In the genomic region with DNA sequence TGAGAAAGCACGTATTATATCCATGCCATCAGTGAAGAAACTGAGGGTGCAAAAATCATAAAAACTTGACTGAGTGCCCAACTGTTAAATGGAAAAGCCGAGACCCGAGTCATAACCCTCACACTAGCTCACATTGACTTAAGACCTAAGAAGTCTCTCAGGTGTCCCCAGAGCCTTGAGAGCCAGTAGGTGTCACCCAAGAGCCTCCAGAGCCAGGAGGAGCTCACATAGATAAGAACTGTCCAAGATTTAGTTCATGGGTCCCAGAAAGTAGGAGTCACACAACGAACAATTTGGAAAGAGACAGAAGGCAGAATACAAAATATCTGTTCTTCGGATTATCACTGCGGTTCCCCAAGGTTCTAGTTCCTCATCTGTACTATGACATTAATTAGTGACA, we compare ENCODE assay signal across 8 mouse cellular contexts. TPM values are rescaled to one million over a fixed set of nuclear protein-coding genes. Genes with fewer than 3 reads are reported as not detected.
DNase-seq lines count a peak whose midpoint lies in the region; ATAC-seq and TF ChIP-seq lines count a peak whose summit lies in the region.

No protein-coding gene starts in this region.

- TF ChIP-seq EP300 in heart, postnatal 0 days (IDR thresholded peaks at IDR 0.05; ENCODE audit: low read depth) = no peak

- no peak overlapping the region for H3K9ac ChIP-seq in heart, postnatal 0 days (replicated peaks; ENCODE audit: low read depth, low read length)
- H3K9ac ChIP-seq in forebrain, embryonic 12.5 days = no peak overlapping the region

- peak; percentile 54 for TF ChIP-seq CTCF in heart, postnatal 0 days (IDR thresholded peaks at IDR 0.05; ENCODE audit: low read depth)
- no peak for TF ChIP-seq CTCF in thymus, adult 2 months (IDR thresholded peaks at IDR 0.05; ENCODE audit: borderline replicate concordance, control insufficient read depth, extremely low read depth, insufficient read depth, low read length, poor library complexity)
- TF ChIP-seq CTCF in cerebellum, adult 2 months (IDR thresholded peaks at IDR 0.05; ENCODE audit: borderline replicate concordance, insufficient read depth, low read depth, low read length) = peak; percentile 88

- H3K4me3 ChIP-seq in heart, postnatal 0 days (ENCODE audit: low read depth, low read length) = no peak overlapping the region
- H3K4me3 ChIP-seq in thymus, adult 2 months (ENCODE audit: control insufficient read depth, insufficient read depth, low read length) = no peak overlapping the region
- no peak overlapping the region for H3K4me3 ChIP-seq in cerebellum, adult 2 months (replicated peaks; ENCODE audit: insufficient read depth, low read depth, low read length)
- no peak overlapping the region for H3K4me3 ChIP-seq in forebrain, embryonic 12.5 days (replicated peaks)

- no peaks in the 10 kb centered on the region for H3K27me3 ChIP-seq in heart, postnatal 0 days (ENCODE audit: control insufficient read depth, insufficient read depth, low read length)
- H3K27me3 ChIP-seq in thymus, adult 2 months (ENCODE audit: control insufficient read depth, insufficient read depth, low read length) = no peaks in the 10 kb centered on the region
- no peaks in the 10 kb centered on the region for H3K27me3 ChIP-seq in cerebellum, adult 2 months (ENCODE audit: control insufficient read depth, insufficient read depth, low read length)
- H3K27me3 ChIP-seq in forebrain, embryonic 12.5 days = 0 out of 2 replicates have a peak, but pooled peaks cover 3% of the 10 kb centered on the region

- H3K27ac ChIP-seq in heart, postnatal 0 days (ENCODE audit: low read depth) = no peak overlapping the region
- no peak overlapping the region for H3K27ac ChIP-seq in thymus, adult 2 months (ENCODE audit: control insufficient read depth, insufficient read depth, low read length)
- H3K27ac ChIP-seq in cerebellum, adult 2 months (ENCODE audit: insufficient read depth, low read length) = no peak overlapping the region
- H3K27ac ChIP-seq in forebrain, embryonic 12.5 days = no peak overlapping the region

- no peak overlapping the region for H3K4me2 ChIP-seq in heart, postnatal 0 days (ENCODE audit: low read depth, low read length)
- H3K4me2 ChIP-seq in forebrain, embryonic 12.5 days = no peak overlapping the region

- peak; percentile 28 for DNase-seq in heart, postnatal 0 days (ENCODE audit: low spot score)
- no peak for DNase-seq in heart, postnatal 25 days (ENCODE audit: low spot score)
- peak; percentile 30 for DNase-seq in thymus, adult 2 months
- DNase-seq in thymus, adult 18-20 months = no peak
- peak; percentile 74 to 76 for DNase-seq in cerebellum, adult 2 months
- DNase-seq in induced T-regulatory cell, adult 2 months (ENCODE audit: low read depth) = peak; percentile 70
- DNase-seq in right cerebral cortex, postnatal 14 days = peak; percentile 43

- ATAC-seq in heart, postnatal 0 days (ENCODE audit: insufficient read depth, low read depth) = no peak
- no peak for ATAC-seq in forebrain, embryonic 12.5 days (ENCODE audit: low FRiP score)

- intact Hi-C loops in heart, postnatal 25 days (cut with DNase I) = loop anchor here (1.0 to 2.0 kb wide), 2 partner anchors 71 to 99 kb away; no protein-coding TSS in a partner anchor

- 51% methylated on average over 6 of the region's 6 CpGs for WGBS in heart, postnatal 0 days
- 56% methylated on average over 6 of the region's 6 CpGs for WGBS in thymus, adult 2 months
- 52% methylated on average over 6 of the region's 6 CpGs for WGBS in cerebellum, adult 2 months
- 63% methylated on average over 6 of the region's 6 CpGs for WGBS in forebrain, embryonic 12.5 days

- H3K4me1 ChIP-seq in heart, postnatal 0 days (ENCODE audit: control insufficient read depth, insufficient read depth) = no peaks in the 10 kb centered on the region
- no peaks in the 10 kb centered on the region for H3K4me1 ChIP-seq in thymus, adult 2 months (replicated peaks; ENCODE audit: control insufficient read depth, insufficient read depth, low read length)
- peaks cover 4% of the 10 kb centered on the region; the same call in 1 of the 2 replicates for H3K4me1 ChIP-seq in cerebellum, adult 2 months (ENCODE audit: control insufficient read depth, insufficient read depth, low read length)
- H3K4me1 ChIP-seq in forebrain, embryonic 12.5 days = no peaks in the 10 kb centered on the region

- H3K36me3 ChIP-seq in heart, postnatal 0 days (replicated peaks; ENCODE audit: control insufficient read depth, insufficient read depth, low read length) = no peaks in the 10 kb centered on the region
- H3K36me3 ChIP-seq in thymus, adult 2 months (ENCODE audit: control insufficient read depth, insufficient read depth, low read length) = no peaks in the 10 kb centered on the region
- no peaks in the 10 kb centered on the region for H3K36me3 ChIP-seq in forebrain, embryonic 12.5 days (replicated peaks)

- no peaks in the 10 kb centered on the region for H3K9me3 ChIP-seq in heart, postnatal 0 days (replicated peaks; ENCODE audit: control insufficient read depth, low read length)
- no peaks in the 10 kb centered on the region for H3K9me3 ChIP-seq in forebrain, embryonic 12.5 days

- TF ChIP-seq POLR2A in thymus, adult 2 months (IDR thresholded peaks at IDR 0.05; ENCODE audit: control insufficient read depth, extremely low read depth, insufficient read depth, low read length, poor library complexity) = no peak
- TF ChIP-seq POLR2A in cerebellum, adult 2 months (IDR thresholded peaks at IDR 0.05; ENCODE audit: borderline replicate concordance, insufficient read depth, low read length) = no peak

RNA-seq across cellular contexts. Expression of gene Lgi1, which starts 10.5 kb away (rescaled TPM):
- not detected in 2 replicates for total RNA-seq in heart, postnatal 0 days (2014; rRNA removed; ENCODE audit: low replicate concordance)
- 0.18 TPM in 1 of 2 replicates, not detected in the other for polyA plus RNA-seq in heart, postnatal 0 days (2015; fragmentation: Nextera tagmentation; extraction: Ambion mirVana)
- 1 to 10 TPM; 2.9 to 5.0 TPM for total RNA-seq in heart, postnatal 25 days (2021)
- 0.04 TPM in 1 of 2 replicates, not detected in the other for polyA plus RNA-seq in thymus, adult 2 months (2012; rRNA removed)
- 54.0 and 58.8 TPM in 2 replicates for polyA plus RNA-seq in cerebellum, adult 2 months (2012; rRNA removed)
- 2.1 and 2.4 TPM in 2 replicates for polyA plus RNA-seq in forebrain, embryonic 12.5 days (2016; fragmentation: Nextera tagmentation; extraction: Ambion mirVana)

RNA-seq across cellular contexts. Expression of gene Fra10ac1, which starts 29.8 kb away (rescaled TPM):
- total RNA-seq in heart, postnatal 0 days (2014; rRNA removed; ENCODE audit: low replicate concordance) = 4.1 TPM in 1 of 2 replicates, not detected in the other
- 26.2 and 26.6 TPM in 2 replicates for polyA plus RNA-seq in heart, postnatal 0 days (2015; fragmentation: Nextera tagmentation; extraction: Ambion mirVana)
- 10 to 100 TPM; 12.3 to 12.4 TPM for total RNA-seq in heart, postnatal 25 days (2021)
- polyA plus RNA-seq in thymus, adult 2 months (2012; rRNA removed) = 3.5 and 4.3 TPM in 2 replicates
- polyA plus RNA-seq in cerebellum, adult 2 months (2012; rRNA removed) = 28.3 and 28.9 TPM in 2 replicates
- 51.8 and 58.4 TPM in 2 replicates for polyA plus RNA-seq in forebrain, embryonic 12.5 days (2016; fragmentation: Nextera tagmentation; extraction: Ambion mirVana)

Comparison
In these comparisons a context has a peak if more than half of its experiments do, and no peak if none do; other contexts are left out.
1. DNase-seq: peak in heart, postnatal 0 days (single experiment), thymus, adult 2 months (single experiment), cerebellum, adult 2 months (2 of 2), induced T-regulatory cell, adult 2 months (single experiment) and right cerebral cortex, postnatal 14 days (single experiment); none in heart, postnatal 25 days (single experiment) and thymus, adult 18-20 months (0 of 2).
2. RNA of gene Lgi1, which starts 10.5 kb away (polyA plus RNA-seq): 54.0 to 58.8 TPM in cerebellum, adult 2 months; 2.1 to 2.4 TPM in forebrain, embryonic 12.5 days, 0.04 TPM in thymus, adult 2 months and 0.18 TPM in heart, postnatal 0 days; every median in the first group is over 10 times any median in the second.